Mouse (Mus musculus) CH12F3 (cell line): Measurements from ENCODE around the gene Olfr1020.

Experiments used
- in situ Hi-C: fragments of 300-500 bp; cut with MboI; formaldehyde crosslinking; loops from 2 replicates; pipeline ENCODE4 v1.14.3; 2020; ENCODE audit warnings: low sequenced_read_pairs

The Olfr1020 gene

GRCm38 (mm10) chr2:85846730-85847129 is at the start of gene Olfr1020:
TSS of gene Olfr1020 (plus strand) at chr2:85847030.
- in situ Hi-C loops, result no loop called here

- in situ Hi-C loops, result no loop called here
These were observed 44.4 kb upstream of the Olfr1020 start, which contains the start of gene Olfr1016 for GRCm38 (mm10) chr2:85802444-85802843. TSS of gene Olfr1016 (minus strand) at chr2:85802544.

GRCm38 (mm10) chr2:85804501-85804900 is 42.3 kb upstream of the Olfr1020 start:
- in situ Hi-C loops, result no loop called here

- in situ Hi-C loops, result no loop called here
These were observed 28.7 kb upstream of the Olfr1020 start, which contains the start of gene Olfr1018 for GRCm38 (mm10) chr2:85818179-85818578. TSS of gene Olfr1018 (plus strand) at chr2:85818479.

- in situ Hi-C loops, result no loop called here
These were observed 1.4 kb upstream of the Olfr1020 start, which contains the start of gene Olfr1019 for GRCm38 (mm10) chr2:85845383-85845782. TSS of gene Olfr1019 (minus strand) at chr2:85845483.

GRCm38 (mm10) chr2:85868294-85868693 is 21.5 kb downstream of the Olfr1020 start, which contains the start of gene Olfr1022:
TSS of gene Olfr1022 (plus strand) at chr2:85868594.
- in situ Hi-C loops, result no loop called here

- in situ Hi-C loops, result no loop called here
These were observed 38.5 kb downstream of the Olfr1020 start, which contains the start of gene Olfr1023 for GRCm38 (mm10) chr2:85885340-85885739. TSS of gene Olfr1023 (plus strand) at chr2:85885640.
